Mouse (Mus musculus) urinary bladder, postnatal 36 days (tissue): ENCODE measurements at regions not wholly inside any gene's neighbourhood (a gene's known extent, or its start where the extent isn't known, plus 50 kb on each side); places are given as distances from the start of the nearest gene placed in this dataset.
"Not testable (repeated sequence)": the region's sequence is repeated elsewhere in the genome, so short reads cannot be mapped to it uniquely, and the experiment has no call there.

Experiments used
- DNase-seq, 2 experiments: peaks; one replicate each; pipeline ENCODE4 v3.0.0; 2022; ENCODE audit warnings: low spot score in 2 of 2, mixed read lengths in 1 of 2

DNA sequence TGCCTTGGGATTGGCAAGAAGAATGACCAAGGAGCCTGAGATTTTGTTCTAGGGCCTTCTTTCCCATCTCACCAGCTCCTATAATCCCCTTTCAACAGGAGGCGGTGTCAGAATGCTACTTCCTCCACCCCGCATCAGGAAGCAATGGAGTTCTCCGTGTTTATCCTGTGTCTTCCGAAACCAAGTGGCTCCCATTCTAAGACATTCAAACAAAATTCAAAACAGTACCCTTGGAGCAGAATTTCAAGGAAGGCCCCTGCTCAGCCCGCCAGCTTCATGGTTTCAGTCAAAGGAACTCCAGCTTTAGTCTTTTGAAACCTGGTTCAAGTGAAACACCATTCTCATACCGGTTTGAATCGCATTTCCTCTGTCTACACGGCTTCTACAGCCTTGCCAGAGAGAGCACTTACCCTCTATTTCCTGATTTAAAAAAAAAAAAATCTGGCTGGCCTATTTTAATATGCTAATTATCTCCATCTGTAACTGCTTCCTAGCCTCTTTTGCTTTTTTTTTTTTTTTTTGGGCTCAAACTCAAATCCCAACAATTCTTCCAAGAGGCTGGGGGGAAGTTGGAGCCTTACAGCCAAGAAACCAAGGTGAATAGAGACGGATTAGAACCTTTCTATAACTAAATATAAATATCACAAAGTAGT is 167.7 kb upstream of the Fam3c start:
- DNase-seq = no peak

DNA sequence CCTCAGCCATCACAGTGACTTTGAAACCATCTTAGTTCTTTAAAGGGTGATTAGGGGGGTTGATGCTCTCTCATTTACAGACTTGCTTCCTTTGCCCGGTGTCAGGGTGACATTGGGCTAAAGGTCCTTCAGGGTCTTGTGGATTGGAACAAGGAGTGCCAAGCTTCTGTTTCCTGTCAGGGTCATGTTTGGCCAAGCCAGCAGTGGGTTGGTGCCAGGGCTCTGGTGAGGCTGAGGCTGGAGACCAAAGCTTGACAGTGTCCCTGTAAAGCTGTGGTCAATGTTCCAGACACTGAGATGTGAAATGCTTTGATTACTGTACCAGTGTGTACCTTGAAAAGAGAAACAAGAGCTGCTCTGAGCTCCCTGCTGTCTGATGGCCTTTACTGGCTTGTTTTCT is 150.8 kb upstream of the Fam3c start:
- DNase-seq = no peak

DNA sequence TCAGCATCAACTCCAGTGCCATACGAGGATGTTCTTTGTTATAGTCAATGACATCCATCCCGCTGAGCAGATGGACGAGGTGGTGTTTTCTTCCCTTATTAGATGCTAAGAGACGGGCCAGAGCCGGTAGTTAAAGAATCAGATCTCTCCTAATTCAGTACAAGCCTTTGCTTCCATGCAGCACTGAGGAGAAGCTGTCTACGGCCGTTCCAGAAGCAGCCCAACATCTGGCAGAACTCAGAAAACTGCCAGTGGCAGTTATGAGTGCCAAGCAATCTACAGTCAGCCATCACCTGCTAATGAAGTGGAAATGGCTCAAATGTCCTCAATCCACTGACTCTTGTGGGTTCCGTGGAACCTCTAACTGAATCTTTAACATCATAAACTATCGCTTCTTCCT is 141.3 kb upstream of the Fam3c start:
- DNase-seq = no peak

DNA sequence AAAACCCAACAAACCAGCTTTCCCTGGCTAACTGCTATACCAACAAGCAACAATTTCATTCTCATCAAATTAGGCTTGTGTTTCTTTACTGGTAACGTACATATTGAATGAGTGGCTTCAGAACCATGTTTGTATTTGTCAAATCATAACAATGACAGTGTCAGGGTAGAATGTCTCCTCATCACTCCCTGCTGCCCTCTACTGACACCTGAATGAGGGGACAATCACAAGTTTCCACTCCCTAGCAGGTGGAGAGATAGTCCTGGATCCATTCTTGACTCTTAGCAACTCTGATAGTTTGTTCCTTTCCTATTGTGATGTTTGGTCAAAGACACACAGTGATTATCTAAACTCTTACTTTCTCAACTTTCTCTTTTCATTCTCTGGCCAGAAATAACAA is 140.4 kb upstream of the Fam3c start:
- no peak for DNase-seq

DNA sequence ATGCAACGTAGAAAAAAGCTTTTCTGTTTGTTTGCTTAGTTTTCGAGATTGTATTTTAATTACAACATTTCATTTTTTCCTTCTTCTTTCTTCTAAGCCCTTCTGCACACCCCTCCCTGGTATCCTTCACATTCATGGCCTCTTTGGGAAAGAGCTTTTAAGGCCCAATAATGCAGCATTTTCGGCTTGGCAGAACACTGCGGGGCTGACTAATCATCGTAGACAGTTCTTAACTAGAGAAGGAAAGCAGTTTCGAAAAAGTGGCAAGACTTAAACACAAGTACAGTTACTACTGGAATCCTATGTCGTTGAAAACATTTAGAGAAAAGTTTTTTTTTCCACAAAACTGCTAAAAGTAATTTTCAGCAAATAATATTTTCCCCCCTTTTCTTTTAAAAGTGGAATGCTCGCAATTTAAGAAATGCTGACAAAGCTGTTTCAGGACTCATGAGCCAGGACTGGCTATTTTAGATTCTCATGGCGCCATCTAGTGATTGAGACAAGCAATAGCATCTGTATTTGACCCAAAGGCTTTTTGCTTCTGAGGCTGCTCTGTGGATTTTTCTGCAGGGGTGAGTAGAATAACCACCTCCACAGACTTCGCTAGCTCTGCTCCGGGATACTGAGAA is 137.7 kb upstream of the Fam3c start:
- DNase-seq = no peak

DNA sequence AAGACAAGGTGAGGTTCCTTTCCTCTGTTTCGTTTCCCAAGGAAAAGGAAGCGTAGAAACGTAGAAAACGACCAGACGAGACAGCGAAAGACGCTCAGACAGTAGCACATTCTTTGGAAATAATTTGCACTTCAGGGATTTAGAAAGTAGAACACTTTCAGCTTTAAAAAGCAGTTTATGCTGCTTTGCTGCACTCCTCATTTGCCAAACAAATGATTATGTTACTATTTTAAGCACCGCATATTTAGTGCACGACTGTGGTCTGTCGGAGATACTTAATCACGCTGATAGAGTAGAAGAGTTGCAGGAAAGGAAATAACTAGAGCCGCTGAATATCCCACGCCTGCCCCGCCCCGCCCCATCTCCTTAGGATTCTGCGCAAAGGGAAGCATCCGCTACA is 136.9 kb upstream of the Fam3c start:
- DNase-seq = no peak

DNA sequence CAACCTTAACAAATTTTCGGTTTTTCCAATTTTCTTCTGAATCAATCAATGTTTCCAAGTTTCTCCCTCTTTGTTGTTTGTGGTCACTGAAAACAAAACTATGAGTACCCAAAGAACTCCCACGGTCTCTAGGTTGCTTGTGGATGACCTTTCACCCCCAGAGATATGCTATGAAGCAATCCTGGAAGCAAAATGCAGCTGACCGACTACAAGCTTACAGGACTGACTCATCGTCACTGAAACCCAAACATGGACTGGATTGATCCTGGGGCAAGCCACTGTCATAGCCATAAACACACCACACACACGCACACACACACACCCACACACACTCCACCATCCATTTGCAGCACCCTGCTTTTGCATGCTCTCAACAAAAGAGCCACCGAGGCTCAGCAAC is 134.7 kb upstream of the Fam3c start:
- DNase-seq = no peak

DNA sequence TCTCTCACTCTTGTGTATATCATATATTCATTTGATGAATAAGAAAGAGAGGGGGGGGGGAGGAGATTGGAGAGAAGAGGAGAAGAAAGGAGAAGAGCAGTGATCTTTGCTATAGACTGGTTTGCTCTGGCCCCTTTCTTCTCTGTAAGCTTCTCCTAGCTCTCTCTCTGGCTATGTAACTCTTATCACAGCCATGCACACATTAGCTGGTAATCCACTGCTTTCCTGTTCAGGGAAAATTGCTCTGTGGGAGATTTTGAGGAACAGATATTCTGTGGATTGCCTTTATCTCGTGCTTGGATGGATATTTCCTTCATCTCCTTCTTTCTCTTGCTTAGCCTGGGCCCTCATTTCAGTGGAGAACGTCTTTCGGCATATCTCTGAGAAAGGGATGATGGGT is 131.4 kb upstream of the Fam3c start:
- no peak for DNase-seq

DNA sequence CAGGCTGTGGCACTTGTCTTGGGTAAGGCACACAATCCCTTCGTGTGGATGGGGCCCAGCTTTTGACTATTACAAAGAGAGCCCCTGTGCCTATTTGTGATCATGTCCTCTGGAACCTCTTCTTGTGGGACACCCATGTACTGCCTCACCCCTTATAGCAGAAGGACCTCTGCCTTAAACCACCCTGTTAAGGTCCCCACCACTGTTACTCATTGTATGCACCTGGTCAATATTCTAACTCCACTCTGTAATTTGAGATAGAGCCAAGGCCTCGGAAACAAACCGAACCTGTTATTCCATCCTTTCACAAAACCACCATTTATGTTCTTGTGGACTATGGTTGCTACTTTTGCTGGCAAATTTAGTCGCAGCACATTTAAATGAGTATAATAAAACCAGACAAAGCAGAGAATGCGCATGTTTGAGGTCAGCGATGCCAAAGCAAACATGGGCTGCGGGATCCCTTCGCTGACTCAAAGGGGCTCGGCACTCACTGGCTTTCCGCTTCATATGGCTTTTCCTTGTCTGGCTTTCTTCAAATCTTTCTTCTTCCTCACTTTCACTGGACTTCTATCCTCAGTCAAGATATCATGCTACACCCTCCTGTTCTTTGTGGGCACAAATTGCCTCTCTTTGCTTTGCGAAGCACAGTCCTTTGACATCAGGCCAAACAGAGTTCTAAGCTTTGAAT is 129.9 kb upstream of the Fam3c start:
- no peak for DNase-seq

DNA sequence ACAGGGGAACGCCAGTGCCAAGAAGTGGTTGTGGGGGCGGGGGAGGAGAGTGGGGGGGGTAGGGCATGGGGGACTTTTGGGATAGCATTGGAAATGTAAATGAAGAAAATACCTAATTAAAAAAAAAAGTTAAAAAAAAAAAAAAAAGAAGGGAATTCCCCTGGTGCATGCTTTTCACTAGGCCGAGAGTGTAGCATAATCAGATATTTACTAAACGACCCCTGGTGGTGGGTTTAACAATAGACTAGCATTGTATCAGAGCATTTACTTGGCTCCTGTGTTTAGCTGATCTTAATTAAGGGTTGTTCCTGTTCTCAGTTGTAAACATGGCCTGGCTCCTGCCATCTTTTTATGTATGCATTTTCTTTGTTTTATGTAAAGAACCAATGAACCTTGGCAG is 126.2 kb upstream of the Fam3c start:
- not testable (repeated sequence) for DNase-seq

DNA sequence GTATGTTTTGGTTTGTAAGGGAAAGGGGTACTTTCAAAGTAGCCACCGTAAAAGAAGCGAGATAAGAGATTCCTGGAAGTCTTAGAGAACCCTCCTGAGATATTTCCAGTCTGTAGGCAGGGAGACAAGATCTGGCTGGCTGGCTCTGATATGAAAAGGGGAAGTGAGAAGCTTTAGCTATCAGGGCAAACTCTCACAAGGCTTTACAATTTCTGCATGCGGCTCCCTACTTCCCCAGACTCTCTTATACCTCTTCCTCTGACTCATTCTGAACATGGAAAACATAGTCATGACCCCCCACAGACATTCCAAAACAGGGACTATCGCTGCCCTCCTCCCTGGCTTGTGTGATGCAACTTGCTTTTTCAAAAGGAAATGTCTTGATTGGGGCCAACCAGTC is 118.6 kb upstream of the Fam3c start:
- DNase-seq = no peak

DNA sequence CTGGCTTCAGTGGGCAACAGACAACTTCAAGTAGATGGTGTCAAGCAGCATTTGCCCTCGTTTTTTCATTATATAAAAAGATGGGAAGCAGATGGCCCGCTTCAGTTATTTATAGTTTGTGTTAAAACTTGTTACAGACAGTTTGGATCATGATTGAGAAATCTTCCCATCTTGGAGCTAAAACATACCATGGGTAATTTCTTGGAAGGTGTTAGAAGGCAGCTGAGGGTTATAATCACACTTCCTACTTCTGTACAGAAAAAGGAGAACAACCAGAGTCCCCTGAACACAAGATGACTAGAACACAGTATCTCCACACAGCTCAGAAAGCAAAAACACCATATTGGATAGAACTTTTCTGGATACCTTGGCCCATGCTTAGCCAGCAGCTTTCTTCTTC is 118.0 kb upstream of the Fam3c start:
- no peak for DNase-seq

DNA sequence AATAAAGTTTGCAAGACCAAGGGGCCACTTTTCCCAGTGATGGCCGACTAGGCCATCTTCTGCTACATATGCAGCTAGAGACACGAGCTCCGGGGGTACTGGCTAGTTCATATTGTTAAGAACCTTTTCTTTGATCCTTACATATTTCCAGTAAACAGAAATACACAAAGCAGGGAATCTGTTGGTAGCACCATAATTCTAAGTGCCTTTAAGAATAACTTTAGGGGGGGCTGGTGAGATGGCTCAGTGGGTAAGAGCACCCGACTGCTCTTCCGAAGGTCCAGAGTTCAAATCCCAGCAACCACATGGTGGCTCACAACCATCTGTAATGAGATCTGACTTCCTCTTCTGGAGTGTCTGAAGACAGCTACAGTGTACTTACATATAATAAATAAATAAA is 116.4 kb upstream of the Fam3c start:
- not testable (repeated sequence) for DNase-seq

DNA sequence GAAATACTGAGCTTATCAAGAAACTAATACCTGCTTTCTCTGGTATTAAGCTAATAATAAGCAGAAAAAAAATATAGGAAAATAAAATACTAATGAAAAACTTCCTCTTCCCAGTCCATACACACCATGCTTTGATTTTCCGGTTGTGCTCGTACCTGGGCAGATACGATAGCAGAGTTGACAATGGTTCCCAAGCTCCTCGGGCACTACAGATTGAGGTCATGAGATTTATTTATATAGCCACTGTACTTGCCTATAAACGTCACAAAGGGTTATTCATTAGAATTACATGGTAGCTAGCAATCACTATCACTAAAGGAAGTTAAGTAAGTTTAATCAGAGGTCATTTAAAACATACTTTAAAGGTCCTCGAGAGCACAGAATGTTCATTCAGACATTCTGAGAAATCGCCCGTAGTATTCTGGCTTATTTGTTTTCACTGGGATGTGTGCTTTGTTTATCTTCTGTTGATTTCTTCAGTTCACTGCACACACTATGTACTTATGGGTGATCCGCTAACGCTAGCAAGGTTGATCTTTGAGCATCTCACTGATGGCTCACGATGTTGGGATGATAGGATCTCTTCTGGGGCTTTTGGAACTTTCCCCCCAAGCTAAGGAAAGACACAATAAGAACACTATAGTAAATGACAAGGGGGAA is 111.4 kb upstream of the Fam3c start:
- no peak for DNase-seq

DNA sequence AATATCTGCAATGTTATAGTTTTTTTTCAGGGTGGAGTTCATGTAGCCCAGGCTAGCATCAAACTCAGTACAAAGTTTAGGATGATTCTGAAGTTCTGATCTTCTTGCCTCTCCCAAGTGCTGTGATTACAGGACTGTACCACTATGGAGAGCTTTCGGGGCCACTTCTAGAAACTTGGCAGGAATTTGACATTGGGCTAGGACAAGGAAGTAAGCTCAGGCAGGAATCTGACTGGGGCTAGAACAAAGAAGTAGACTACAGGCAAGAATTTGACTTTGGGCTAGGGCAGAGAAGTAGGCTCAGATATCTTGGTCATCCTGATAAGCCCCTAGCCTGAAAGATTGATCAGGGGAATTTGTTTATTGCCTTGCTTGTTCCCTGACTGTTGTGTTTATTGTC is 109.9 kb upstream of the Fam3c start:
- no peak for DNase-seq

DNA sequence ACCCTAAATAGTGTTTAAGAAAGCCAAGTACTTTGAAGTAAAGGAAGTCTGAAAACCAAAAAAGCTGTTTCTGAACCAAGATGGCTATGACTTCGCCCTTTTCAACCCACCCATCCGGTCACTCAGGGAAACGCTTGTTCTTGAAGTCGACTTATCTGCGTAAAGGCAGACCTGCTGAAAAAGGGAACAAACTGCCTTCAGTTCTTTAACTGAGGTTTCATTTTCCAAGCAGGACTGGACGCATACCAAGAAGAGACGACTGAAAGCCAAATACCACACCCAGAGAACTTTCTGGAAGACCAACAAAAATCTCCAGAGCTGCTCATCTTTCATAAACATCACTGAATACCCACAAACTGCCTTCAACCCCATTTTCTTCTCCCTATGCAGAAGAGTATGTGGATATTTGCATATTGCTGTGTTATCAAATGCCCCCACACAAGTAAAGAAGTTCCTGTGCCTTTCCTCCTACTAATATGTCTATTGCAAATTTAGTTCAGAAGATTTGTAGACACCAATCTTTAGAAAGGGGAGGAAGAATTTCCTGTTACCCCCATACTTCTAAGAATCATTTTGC is 103.5 kb upstream of the Fam3c start:
- DNase-seq = peak; percentile 8 to 16

DNA sequence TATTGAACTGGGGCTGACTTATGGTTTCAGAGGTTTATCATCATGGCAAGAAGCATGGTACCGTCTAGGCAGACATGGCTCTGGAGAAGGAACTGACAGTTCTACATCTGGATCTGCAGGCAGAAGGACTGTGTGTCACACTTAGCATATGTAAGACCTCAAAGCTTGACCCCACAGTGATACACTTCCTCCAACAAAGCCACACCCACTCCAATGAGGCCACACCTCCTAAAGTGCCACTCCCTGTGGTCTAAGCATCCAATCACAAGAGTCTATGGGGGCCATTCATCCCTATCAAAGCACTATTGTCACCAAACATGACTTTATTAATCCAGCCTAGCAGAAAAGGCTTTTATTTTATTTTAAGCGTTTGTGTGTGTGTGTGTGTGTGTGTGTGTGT is 96.2 kb upstream of the Fam3c start:
- no peak for DNase-seq

DNA sequence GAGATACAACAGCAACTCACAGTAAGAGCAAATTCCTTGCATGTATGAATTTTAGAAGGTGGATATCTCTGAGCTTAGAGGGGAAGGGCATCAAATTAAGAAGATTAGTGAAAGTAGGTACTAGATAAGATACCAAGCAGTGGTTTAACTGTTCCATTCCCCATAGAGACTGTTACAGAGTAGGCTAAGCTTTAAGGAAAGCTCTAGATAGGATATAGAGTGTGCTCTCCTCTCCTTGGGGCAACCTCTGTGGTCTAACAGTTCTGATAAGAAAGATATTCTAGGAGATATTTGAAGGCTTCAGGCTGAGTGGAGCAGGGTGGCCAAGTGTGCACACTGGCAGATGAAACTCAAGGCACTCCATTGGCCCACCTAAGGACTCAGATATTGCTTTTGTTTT is 94.5 kb upstream of the Fam3c start:
- DNase-seq = no peak

DNA sequence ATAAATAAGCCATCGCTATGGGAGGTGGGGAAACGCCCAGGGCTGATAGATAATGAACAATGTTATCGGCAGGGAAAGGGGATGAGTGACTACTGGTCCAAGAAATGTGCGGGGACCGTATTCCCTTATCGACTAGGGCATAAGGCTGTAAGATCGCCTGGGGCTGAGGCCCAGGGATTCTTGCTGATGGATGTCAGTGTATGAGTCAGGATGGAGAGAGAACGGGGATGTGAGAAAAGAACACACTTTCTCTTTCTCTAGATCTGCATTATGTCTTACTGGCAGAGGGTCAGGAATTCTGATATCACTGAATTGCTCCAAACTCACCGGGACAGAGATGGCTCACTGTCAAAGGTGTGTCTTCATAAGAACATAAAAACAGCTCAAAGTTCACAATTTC is 92.9 kb upstream of the Fam3c start:
- DNase-seq = no peak

DNA sequence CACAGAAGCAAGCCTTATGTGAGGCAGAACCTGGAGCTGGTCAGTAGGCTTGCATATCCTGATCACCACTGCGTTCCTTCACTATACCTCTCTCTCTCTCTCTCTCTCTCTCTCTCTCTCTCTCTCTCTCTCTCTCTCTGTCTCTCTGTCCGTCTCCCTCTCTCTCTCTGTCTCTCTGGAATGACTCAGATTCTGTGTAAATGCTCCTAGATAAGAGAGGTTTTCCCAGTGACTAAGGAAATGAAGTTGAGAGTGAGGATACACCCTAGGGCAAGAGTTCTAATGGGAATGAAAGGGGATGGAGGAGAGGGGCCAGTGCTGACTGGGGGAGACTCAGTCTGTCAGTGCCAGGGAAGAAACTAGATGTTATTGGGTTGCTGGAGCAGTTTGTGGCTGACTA is 91.6 kb upstream of the Fam3c start:
- no peak for DNase-seq

DNA sequence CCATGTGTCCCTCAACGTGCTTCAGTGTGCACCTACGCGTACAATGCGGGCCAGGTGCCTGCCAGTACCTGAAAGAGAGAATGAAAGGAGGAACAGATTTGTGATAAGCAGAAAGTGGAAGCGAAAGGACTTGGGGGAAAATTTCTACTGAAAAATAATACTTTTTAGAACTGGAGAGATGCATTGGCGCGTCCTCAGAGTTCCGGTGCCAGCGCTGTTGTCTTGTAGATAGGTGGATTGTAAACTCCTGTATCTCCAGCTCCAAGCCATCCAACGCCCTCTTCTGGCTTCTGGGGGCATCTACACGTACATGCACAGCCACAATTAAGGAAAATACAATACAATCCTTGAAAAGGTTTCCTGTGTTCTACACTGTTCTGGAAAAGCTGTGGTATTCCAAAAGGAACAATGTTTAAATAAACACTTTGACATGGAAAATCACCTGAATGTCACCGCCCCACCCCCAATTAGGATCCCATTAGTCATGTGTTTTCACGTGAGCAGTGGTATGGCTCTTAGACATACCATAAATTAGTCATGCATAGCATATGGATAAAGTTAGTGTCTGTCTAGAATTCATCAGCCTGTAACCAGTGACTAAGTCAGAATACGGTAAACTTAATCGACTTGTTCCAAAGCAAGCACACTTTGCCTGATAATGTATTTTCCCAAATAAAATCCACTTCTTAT is 90.7 kb upstream of the Fam3c start:
- DNase-seq = no peak

DNA sequence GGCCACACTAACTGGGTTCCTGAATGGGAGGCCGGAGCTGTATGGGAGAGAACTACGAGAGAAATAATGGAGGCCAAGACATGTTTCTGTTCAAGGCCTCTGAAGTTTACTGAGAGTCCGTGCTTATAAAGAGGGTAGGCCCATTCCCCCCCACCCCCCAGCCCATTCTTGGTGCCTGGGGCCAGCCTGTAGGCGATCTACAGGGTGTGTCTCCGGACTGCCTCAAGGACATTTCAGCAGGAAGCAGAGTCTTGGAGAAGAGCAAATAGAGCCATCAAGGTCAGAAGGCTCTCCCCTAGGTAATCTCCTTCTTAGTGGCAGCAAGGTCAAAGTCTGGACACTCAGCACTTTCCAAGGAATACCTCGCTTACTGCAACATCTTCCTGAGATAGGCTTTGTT is 88.8 kb upstream of the Fam3c start:
- not testable (repeated sequence) for DNase-seq
